23 mouse cellular contexts compared by ENCODE assay signal in the genomic region with DNA sequence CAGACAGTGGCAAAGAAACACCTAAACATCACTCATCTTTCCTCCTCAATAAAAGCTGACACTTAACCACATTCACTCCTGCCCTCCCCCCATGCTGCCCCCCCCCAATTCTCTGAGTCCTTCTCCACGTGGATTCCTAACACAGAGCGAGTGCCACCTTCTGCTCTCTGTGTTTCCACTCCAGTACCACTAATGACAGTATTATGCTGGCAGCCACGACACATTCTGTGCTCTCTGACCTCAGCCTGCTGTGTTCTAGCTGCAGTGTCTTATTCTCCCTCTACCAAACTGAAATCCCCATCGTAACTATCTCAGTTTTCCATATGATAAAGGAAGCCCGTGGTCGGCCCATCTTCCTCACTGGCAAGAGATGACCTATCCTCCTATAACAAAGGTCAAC. TPM values are rescaled to one million over a fixed set of nuclear protein-coding genes. Genes with fewer than 3 reads are reported as not detected.
DNase-seq lines count a peak whose midpoint lies in the region; ATAC-seq and TF ChIP-seq lines count a peak whose summit lies in the region.
"Had no signal": no experiment of that assay in that cellular context is flagged by ENCODE, and none has a peak within 500 bp of the region (broad histone marks: within the 10 kb centered on the region; RNA-seq: fewer than 3 reads in every experiment).

No protein-coding gene starts in this region.

- intact Hi-C loops in left cerebral cortex, postnatal 4 days (cut with DNase I), result loop anchor here (10.0 kb wide), 2 partner anchors 330 to 560 kb away; no protein-coding TSS in a partner anchor

- no peak overlapping the region for H3K27ac ChIP-seq in midbrain, postnatal 0 days (ENCODE audit: low read depth, low read length)
- H3K27ac ChIP-seq in midbrain, embryonic 15.5 days, result no peak overlapping the region
- H3K27ac ChIP-seq: forebrain, embryonic 10.5 days; heart, embryonic 15.5 days; hindbrain, embryonic 10.5 days; hindbrain, embryonic 14.5 days had no signal

- peak; percentile 16 to 31 for DNase-seq in cerebellum, postnatal 14 days
- DNase-seq in cerebellum, adult 11 months, result no peak
- DNase-seq in left cerebral cortex, postnatal 4 days, result peak; percentile 19
- no peak for DNase-seq in left cerebral cortex, adult 11 months (ENCODE audit: low spot score)
- DNase-seq in midbrain, postnatal 0 days (ENCODE audit: low spot score), result peak; percentile 19
- no peak for DNase-seq in thymus, postnatal 14 days
- DNase-seq: adrenal gland, adult 2 months; adrenal gland, postnatal 14 days; B cell, adult 2 months; cerebellum, adult 2 months; cerebellum, adult 9-11 months; gastrocnemius, postnatal 25 days; heart, adult 18-20 months; heart, postnatal 10 days; heart, postnatal 36 days had no signal

- no peak for ATAC-seq in midbrain, postnatal 0 days (ENCODE audit: low FRiP score)
- no peak for ATAC-seq in midbrain, embryonic 15.5 days (replicated peaks)
- ATAC-seq: forebrain, embryonic 14.5 days had no signal

- no peak overlapping the region for H3K4me3 ChIP-seq in midbrain, postnatal 0 days (ENCODE audit: low read depth, low read length)
- H3K4me3 ChIP-seq in midbrain, embryonic 15.5 days, result no peak overlapping the region
- H3K4me3 ChIP-seq: forebrain, embryonic 10.5 days; heart, embryonic 12.5 days; heart, embryonic 15.5 days; hindbrain, embryonic 10.5 days had no signal

- H3K4me1 ChIP-seq in midbrain, postnatal 0 days (ENCODE audit: insufficient read depth, low read length), result no peaks in the 10 kb centered on the region
- no peaks in the 10 kb centered on the region for H3K4me1 ChIP-seq in midbrain, embryonic 15.5 days
- H3K4me1 ChIP-seq: forebrain, embryonic 10.5 days; heart, embryonic 12.5 days; heart, embryonic 15.5 days; hindbrain, embryonic 10.5 days had no signal

- H3K9ac ChIP-seq in midbrain, postnatal 0 days (replicated peaks; ENCODE audit: low read length, poor library complexity, severe bottlenecking), result no peak overlapping the region
- H3K9ac ChIP-seq in midbrain, embryonic 15.5 days, result no peak overlapping the region
- H3K9ac ChIP-seq: heart, embryonic 12.5 days; heart, embryonic 15.5 days; hindbrain, embryonic 14.5 days had no signal

- no peak for TF ChIP-seq CTCF in midbrain, postnatal 0 days (IDR thresholded peaks at IDR 0.05)

- no peak overlapping the region for H3K4me2 ChIP-seq in midbrain, postnatal 0 days (ENCODE audit: low read depth, low read length, poor library complexity, severe bottlenecking)
- H3K4me2 ChIP-seq in midbrain, embryonic 15.5 days, result no peak overlapping the region
- H3K4me2 ChIP-seq: heart, embryonic 12.5 days; heart, embryonic 15.5 days; hindbrain, embryonic 14.5 days had no signal

- H3K9me3 ChIP-seq in midbrain, postnatal 0 days (ENCODE audit: low read length), result no peaks in the 10 kb centered on the region
- no peaks in the 10 kb centered on the region for H3K9me3 ChIP-seq in midbrain, embryonic 15.5 days
- H3K9me3 ChIP-seq: forebrain, embryonic 10.5 days; heart, embryonic 12.5 days; heart, embryonic 15.5 days; hindbrain, embryonic 10.5 days had no signal

- H3K36me3 ChIP-seq in midbrain, postnatal 0 days (ENCODE audit: insufficient read depth, low read length), result no peaks in the 10 kb centered on the region
- H3K36me3 ChIP-seq in midbrain, embryonic 15.5 days (replicated peaks), result no peaks in the 10 kb centered on the region
- H3K36me3 ChIP-seq: forebrain, embryonic 10.5 days; heart, embryonic 12.5 days; heart, embryonic 15.5 days; hindbrain, embryonic 10.5 days had no signal

- 65% methylated on average over 6 of the region's 6 CpGs for WGBS in midbrain, postnatal 0 days
- WGBS in midbrain, embryonic 15.5 days, result 64% methylated on average over 6 of the region's 6 CpGs

- H3K27me3 ChIP-seq in midbrain, postnatal 0 days (ENCODE audit: insufficient read depth, low read length), result no peaks in the 10 kb centered on the region
- no peaks in the 10 kb centered on the region for H3K27me3 ChIP-seq in midbrain, embryonic 15.5 days (replicated peaks)
- H3K27me3 ChIP-seq: heart, embryonic 12.5 days; heart, embryonic 15.5 days had no signal

RNA-seq across cellular contexts. Expression of a gene that starts 33.7 kb away (rescaled TPM):
- 10 to 100 TPM; 22.0 to 23.5 TPM for total RNA-seq in left cerebral cortex, postnatal 4 days (2021)
- total RNA-seq in midbrain, postnatal 0 days (2014; rRNA removed), result 23.8 and 25.0 TPM in 2 replicates
- polyA plus RNA-seq in midbrain, postnatal 0 days (2015; fragmentation: Nextera tagmentation; extraction: Ambion mirVana), result 25.1 and 25.2 TPM in 2 replicates
- 16.6 and 17.6 TPM in 2 replicates for polyA plus RNA-seq in midbrain, embryonic 15.5 days (2015; fragmentation: Nextera tagmentation; extraction: Ambion mirVana)
- total RNA-seq: MEL had no signal

Comparison
In these comparisons a context has a peak if more than half of its experiments do, and no peak if none do; other contexts are left out.
1. DNase-seq: peak in cerebellum, postnatal 14 days (2 of 2), left cerebral cortex, postnatal 4 days (single experiment) and midbrain, postnatal 0 days (single experiment); none in cerebellum, adult 11 months (single experiment), left cerebral cortex, adult 11 months (single experiment) and thymus, postnatal 14 days (single experiment).